Mouse (Mus musculus) urinary bladder, postnatal 25 days (tissue): ENCODE results near the gene Wsb2.
"Not testable (repeated sequence)": the region's sequence is repeated elsewhere in the genome, so short reads cannot be mapped to it uniquely, and the experiment has no call there.

ENCODE experiments used
- DNase-seq: peaks from one replicate; pipeline ENCODE4 v3.0.0; 2022; ENCODE audit warnings: low spot score

Gene Wsb2

DNA sequence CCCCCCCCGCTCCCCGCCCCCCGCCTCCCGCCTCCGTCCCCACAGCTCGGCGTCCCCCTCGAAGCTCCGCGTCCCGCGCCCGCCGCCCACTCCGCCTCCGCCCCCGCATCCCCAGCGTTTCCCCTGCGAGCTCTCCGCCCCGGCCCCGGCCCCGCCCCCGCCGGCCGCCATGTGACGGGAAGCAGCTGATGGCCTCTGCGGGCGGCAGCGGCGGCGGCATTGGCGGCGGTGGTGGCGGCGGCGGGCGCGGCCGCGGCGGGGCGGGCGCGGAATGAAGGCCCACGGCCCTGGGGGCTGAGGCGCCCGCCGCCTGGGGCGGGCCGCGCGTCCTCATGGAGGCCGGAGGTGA, at the start of gene Wsb2:
Wsb2 (plus strand) TSS at position 176 of the 349 bp plus-strand sequence.
- peak; percentile 83 for DNase-seq

DNA sequence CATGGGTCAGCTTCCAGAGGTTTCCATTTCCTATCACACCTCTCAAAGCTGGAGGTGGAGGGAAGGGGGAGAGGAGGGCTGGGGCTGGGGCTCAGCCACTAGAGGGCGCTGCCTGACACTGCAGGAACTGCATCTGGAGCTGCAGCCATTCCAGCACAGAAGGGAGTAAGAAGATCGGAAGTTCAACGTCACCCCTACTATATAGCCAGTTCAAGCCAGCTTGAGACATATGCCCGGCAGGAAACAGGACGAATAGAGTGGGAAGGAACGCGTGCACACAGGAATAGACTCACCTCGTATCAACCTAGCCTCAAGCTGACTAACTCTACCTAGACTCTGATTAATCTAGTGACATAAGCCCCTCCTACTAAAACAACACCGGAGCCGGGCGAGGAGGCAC, 49.4 kb upstream of the Wsb2 start:
- DNase-seq = peak; percentile 82

DNA sequence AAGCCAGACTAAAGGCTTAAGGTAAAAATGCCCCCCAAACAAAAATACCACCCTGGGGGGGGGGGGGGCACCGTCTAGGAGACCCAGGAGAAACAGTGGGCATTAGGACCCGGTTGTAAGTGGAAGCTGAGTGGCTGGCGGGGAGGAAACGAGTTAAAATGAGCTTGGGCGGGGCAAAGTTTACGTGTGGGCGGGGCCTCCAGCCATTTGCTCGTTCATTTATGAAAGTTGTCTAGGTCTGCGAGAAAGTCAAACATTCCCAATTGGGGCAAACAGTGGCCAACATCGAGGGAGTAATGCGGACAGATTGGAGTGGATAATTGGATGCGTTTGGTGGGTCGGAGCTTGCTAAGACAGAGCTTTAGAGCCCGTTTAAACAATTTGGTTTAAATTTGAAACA, 43.7 kb upstream of the Wsb2 start:
- peak; percentile 58 for DNase-seq

DNA sequence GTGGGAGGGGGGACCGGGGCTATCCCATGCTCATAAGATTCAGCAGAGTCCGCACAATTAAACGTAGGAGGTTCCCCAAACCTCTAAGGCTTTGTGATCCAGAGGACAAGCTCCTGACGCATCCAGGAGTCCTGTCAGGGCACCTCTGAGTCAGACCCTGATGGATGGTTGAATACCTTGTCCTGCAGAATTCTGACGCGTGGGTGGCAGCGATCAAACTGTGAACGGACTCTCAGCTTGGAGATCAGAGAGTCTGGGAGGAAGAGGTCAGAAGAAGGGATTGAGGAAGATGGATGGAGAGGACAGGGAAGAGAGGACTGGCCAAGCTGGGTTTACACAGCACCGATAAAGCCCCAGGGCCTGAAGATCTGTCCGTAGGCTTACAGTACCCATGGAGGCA, 43.2 kb upstream of the Wsb2 start:
- DNase-seq = no peak

DNA sequence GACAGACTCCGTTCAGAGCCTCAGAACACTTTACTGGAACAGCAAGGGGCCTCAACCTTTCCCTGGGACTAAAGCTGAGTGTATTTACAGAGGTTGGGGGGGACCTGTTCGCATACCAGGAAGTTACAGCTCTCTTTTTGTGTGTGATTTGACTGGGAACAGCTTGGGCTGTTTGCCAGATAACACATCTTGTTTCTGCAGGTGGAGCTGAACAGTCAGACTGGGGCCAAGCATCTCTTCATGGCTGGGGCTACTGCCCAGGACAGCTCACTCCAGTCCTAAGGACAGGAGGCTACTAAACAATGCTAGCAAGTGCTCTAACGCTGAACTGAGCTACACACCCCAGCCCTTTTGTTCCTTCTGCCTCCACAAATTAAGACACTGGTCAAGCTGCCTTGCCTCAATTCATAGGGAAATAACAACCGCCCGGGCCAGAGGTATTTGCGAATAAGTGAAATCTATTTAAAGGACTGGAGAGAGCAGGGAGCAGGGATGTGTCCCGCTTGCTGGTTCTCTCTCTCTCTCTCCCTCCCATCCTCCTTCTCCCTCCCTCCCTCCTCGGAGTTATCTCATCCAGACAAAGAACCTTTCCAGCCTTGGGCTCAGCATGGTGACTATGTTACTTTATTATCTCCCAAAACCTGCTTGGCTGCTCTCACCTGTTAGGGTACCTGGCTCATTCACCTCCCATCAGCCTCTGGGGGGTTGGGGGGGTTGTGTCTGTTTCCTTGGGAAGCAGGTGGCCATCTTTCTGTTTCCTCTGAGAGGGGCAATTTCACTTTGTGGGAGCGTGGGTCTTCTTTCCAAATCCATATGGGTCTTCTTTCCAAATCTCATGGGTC, 42.3 kb upstream of the Wsb2 start:
- peak; percentile 38 for DNase-seq

DNA sequence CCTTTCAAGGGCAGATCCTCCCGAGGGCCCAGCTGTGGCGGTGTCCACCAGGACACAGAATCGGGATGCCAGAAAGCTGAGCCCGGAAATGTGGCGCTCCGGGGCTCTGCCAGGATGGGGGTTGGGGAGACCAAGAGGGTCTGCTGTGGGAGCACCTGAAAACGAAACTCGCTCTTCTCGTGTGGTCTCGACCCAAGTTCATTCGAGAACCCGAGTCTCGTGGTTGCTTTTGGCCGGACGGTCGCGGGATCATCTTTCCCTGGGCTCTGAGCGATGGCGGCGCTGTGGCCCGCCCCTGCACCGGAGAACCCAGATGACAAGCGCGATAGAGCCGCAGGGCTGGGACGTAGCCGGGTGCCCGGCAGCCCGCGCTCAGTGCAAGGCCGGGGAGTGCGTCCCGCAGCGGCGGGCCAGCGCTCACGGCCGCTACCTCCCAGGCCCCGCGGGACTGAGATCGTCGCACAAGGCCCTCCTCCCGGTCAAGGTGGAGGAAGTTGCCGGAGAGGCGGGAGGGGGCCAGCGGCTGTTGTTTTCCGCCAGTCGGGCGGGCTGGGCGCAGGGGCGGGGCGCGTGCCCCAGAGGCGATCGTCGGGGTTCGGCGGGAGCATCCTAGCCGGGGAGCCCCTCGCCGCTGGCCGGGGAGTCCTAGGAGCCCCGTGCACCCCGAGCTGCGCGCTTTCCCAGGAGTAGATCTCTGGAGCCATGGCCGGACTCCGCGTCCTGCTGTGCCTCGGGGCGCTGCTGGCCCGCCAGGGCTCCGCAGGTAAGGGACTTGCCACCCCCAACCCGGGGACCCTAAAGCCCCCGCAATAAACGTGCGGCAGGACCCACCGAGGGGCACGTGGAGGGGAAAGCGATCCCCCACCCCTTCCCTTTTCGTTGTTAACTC, 38.1 kb upstream of the Wsb2 start, which contains the start of gene Vsig10:
Vsig10 (plus strand) TSS at position 343 of the 889 bp plus-strand sequence.
- DNase-seq = peak; percentile 70

DNA sequence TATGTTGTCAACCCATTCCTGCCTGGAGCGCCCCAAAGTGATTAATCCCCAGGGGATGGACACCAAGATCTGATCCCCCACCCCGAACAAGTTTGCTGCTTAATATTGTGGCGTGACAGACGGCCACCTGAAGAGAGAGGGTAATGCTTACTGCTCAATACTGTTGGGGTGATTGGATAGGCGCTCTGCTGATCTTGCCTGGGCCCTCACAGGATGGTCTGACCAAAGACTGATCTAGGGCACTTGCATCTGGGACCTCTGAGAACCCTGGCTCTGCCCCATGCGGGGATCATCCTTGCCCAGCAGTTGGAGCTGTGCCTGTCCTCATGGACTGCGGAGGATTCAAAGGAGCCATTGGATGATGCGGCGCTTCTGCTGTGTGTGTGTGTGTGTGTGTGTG, 33.4 kb upstream of the Wsb2 start:
- no peak for DNase-seq

DNA sequence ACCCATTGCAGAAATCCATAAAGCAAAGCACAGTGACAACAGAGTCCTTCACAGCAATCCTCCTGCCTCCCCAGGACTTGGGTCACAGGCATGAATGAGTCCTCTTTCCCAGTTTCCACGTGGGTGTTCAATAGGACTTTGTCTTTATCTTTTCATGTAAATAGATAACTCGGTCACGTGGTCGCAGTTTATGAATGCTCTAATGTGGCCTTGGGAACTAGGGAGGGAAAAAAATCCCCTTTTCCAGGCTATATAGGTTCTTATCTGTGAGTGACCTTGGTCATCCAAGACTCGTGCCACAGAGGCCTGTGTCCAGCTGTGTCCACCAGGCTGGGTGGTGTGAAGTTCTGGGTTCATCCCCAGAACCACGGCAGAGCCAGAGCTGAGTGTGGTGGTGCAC, 30.7 kb upstream of the Wsb2 start:
- no peak for DNase-seq

DNA sequence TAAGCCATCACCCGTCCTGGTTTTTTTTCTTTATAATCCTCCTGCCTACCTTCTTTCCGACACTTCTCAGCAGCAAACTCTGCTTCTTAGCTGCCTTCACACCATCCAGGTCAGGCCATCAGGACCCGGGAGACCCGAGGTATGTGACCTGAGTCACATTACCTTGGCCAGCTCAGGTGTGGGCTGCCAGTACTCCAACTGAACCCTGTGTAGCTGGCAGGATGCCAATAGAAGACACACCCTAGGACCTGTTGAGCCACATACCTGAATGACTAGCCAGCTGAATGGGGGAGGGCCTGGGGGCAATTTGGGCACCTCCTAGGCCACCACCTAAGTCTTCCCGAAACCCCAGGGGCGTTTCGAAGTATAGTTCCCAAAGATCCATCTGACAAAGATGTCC, 26.6 kb upstream of the Wsb2 start:
- DNase-seq = peak; percentile 68

DNA sequence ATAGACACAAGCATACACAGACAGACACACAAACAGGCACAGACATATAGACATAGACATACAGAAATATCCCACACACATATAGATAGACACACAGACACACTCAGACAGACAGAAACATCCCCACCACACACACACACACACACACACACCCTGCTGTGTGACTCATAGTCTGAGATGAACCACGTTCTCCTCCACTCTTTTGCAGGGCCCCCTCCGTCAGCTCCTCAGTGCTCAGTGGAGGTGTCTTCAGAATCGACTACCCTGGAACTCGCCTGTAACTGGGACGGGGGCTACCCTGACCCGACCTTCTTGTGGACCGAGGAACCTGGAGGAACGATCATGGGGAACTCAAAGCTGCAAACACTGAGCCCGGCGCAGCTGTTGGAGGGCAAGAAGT, 19.1 kb upstream of the Wsb2 start:
- DNase-seq = no peak

DNA sequence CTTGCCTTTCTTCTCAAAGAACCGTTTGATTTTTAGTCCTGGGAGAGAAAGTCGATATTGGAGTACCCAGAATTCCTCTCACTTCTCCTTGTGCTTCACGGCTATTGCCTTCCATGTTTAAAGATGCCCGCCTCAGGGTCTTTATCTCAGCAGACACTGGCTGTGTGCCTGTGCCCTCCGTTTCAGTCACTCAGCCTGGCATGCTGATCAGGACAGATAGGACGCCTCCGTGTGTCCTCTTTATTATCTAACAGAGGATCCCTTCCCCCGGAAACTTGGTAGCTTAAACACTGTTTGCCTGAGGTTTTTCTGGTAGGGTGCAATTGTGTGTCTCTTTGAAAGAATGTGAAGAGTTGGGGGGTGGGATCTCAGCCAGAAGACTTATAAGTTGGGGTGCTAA, 18.6 kb upstream of the Wsb2 start:
- no peak for DNase-seq

DNA sequence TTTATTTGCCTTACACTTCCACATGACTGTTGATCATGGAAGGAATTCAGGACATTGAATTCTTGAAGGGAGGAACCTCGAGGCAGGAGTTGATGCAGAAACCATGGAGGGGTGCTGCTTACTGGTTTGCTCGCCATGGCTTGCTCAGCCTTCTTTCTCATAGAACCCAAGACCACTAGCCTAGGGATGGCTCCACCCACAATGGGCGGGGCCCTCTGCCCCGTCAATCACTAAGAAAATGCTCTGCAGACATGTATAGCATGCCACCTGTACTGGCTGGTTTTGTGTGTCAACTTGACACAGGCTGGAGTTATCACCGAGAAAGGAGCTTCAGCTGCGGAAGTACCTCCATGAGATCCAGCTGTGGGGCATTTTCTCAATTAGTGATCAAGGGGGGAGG, 17.0 kb upstream of the Wsb2 start:
- no peak for DNase-seq

DNA sequence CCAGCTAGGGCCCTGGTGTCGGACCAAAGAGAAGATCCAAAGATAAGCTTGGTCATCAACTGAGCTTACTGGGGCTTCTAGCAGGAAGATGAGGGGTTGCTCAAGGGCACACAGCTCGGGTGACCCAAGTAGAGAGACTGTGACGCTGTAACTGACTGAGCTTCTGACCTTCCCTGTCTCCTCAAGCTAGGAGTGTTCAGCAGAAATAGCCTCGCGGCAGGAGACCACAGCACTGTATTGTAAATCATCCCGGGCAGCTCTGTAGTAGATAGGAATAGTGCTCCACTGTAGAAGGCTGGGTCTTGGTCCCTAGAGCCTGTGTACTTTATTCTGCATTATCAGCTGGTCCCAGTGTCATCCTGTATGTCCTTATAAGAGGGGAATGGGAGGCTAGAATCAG, 15.2 kb upstream of the Wsb2 start:
- DNase-seq = no peak

DNA sequence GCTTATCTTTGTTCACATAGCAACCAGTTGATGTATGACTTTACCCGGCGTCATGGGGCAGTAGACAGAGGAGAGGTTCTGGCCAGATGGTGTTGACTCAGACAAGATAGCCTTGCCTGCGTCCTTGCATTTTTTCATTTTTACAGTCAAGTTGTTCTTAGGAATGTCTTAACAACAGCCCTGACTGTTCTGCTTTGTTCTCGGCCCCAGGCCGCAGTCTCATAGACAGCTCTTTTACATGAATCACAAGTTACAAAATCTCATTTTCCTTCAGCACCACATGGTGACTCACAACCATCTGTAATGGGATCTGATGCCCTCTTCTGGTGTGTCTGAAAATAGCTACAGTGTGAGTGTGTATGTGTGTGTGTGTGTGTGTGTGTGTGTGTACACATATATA, 12.6 kb upstream of the Wsb2 start:
- not testable (repeated sequence) for DNase-seq

DNA sequence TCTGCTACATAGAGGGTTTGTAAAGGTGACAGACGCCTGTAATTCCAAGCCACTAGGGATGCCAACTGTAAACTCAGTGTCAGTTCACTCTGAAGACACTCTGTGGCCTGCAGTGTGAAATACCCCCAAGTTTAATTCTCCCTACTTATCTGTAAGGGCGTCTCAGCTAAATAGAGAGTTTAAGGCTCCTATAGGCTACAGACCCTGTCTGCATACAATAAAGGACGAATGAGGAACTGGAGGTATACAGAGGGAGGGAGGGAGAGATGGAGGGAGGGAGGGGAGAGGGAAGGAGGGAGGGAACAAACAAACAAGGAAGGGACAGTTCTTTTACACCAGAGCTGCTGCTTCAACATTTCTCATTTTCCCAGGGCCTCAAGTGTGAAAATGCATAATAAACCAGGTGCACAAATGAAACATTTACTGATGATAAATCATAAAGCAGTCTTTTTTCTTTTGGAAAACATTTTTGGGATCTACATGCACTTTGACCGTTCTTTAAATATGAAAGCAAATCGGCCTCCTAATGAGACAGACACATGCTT, 11.6 kb upstream of the Wsb2 start:
- DNase-seq = no peak

DNA sequence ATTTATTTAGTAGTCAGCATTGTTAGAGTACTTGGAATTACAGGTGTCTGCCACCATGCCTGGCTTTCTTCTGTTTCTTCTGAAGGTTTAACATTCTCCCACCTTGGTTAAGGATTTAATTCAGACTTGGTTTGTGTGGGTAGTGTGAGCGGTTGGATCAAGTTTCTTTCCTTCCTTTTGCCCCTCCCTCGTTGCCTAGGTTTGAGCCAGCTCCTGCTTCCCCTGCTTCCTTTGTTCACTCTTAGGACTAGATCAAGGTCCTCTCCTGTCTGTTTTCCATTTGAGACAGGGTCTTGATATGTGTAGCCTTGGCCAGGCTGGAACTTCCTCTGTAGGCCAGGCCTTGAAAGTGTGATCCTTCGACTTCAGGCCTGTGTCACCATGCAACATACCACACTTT, 10.8 kb upstream of the Wsb2 start:
- DNase-seq = no peak

DNA sequence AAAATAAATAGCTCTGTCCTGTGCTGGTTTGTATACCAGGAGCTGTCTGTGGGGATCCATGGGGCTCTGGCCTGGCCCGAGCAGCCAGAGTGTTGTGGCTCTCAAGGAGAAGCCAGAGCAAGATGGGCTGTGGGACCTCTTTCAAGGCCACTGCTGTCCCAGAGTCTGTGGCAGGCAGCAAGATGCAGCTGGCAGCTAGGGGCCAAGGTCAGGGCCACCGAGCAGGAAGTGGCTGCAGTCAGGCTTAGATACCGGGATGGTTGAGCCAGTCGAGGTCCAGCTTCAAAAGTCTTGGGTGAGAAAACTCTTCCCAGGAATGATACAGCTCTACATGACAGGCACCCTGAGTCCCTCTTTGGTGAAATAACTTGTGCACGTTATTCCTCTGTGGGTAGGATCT, 10.1 kb upstream of the Wsb2 start:
- no peak for DNase-seq

DNA sequence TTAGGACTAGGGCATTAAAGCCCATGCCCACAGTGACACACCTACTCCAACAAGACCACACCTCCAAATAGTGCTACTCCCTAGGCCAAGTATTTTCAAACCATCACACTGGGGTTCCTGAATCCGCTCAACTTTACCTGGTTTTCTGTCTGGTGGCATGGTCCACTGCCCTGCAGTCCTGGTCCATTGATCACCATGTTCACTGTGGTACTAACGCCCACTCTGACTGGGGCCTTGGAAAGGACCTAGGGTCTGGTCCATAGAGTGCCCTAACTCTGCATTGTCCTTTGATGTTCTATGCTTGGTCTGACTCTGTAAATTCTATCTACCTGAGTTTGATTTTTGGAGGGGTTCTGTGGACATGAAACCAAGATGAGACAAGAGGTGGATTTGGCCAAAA, 9.3 kb upstream of the Wsb2 start:
- DNase-seq = no peak

DNA sequence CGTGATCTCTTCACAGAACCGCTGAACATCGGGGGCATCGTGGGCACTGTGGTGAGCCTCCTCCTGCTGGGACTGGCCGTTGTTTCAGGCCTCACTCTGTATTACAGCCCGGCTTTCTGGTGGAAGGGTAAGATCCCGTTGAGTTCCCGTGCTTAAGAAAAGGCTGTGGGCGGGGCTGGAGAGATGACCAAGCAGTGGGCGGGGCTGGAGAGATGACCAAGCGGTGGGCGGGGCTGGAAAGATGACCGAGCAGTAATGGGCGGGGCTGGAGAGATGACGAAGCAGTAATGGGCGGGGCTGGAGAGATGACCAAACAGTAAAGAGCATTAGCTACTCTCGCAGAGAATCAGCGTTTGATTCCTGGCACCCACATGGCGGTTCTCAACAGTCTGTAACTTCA, 8.8 kb upstream of the Wsb2 start:
- DNase-seq = peak; percentile 71

DNA sequence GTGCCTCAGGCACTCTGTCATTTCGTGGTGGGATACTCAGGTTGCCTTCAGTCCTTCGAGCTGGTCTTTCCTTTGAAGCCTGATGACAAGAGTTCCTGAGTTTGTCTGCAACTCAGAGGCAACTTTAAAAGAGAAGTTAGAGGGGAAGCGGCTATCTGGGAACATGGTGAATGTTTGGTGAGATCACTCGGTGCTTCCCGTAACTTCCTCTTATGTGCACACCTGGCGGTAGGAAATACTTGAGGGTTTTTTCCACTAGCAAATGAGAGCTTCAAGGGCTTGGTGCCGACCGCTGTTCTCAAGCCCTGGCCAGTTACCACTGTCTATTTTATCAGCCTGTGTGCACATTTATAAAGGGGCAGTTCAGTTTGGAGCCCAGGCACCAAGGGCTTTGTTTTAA, 3.0 kb upstream of the Wsb2 start:
- no peak for DNase-seq

DNA sequence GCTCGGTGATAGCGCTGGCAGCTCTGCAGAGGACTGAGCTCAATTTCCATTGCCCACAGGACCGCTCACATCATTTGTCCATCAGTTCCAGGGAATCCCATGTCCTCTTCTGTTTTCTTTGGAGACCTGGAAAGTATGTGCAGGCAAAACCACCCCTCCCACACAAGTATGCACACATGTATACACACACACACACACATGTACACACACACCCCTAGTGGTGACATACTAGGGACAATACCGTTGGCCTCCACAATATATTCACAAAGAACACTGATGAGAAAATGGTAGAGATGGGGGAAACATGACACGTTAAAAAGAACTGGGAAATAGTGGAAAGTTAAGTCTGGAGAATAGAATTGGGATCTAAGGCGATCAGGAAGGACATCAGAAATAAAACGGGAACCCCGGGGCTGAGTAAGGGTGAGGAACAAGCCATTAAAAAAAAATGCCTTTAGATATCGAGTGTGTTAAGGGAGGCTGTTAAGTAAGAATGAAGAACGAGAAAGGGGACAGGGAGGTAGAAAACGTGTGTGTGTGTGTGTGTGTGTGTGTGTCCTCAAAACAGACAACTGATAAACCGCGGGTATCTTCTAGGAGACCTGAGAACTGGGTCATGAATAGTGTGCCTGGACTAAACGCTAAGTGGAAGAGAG, 1.3 kb upstream of the Wsb2 start:
- DNase-seq = no peak

DNA sequence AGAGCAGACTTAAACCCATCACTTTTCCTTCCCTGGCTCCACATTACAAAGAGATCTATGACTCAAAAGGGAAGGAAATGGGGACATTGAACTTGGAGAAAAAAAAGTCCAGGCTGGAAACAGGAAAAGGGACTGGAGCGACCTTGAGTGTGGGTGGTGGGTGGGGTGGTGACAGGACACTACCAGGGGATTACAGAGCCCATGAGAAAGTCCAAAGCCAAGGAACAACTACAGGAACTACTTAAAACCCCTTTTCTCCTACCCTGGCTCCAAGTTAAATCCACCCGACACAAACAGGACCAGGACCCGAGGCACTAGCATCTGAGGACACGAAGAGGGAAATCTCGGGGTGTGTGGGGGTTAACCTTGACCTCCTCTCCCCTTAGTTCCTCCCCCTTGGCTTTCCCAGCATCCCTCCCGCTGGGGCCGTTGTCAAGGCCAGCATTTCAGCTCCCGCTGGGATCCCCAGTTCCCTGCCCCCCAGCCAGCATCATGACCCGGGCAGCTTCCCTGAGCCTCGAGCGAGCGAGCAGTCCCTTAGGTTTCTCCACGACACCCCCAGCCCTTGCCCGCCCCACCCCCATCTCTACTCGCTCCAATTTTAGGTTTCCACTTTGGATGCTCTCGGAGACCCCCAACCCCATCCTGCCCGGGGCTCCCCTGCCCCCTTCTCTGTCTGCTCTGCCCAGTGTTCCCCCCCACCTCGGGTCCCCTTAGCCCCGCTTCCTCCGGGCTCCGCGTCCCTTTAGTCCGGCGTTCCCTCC, 557 bp upstream of the Wsb2 start:
- peak; percentile 39 for DNase-seq
